Mouse (Mus musculus) stomach, embryonic 15.5 days (tissue): ENCODE data around the gene 4933405L10Rik. TPM values are rescaled to one million over a fixed set of nuclear protein-coding genes. Genes with fewer than 3 reads are reported as not detected.

Experiments used
- ATAC-seq: fragments of 200-750 bp; cut with Nextera tagmentation; 2 replicates; pipeline ENCODE4 v1.8.0; 2017; ENCODE audit warnings: low read depth, moderate number of reproducible peaks, moderate TSS enrichment; ENCODE audit not compliant: insufficient read depth, low FRiP score
- H3K27ac ChIP-seq: fragments of 300-500 bp; sonication (generic); 2 replicates; pipeline ENCODE4 v1.5.1; 2015; ENCODE audit warnings: mild to moderate bottlenecking, inconsistent platforms
- H3K27me3 ChIP-seq: fragments of 300-500 bp; sonication (generic); replicated peaks from 2 replicates; pipeline ENCODE4 v1.6.1; 2015; ENCODE audit warnings: inconsistent platforms
- H3K36me3 ChIP-seq: fragments of 300-500 bp; sonication (generic); 2 replicates; pipeline ENCODE4 v1.6.1; 2015; ENCODE audit warnings: inconsistent platforms
- H3K4me1 ChIP-seq: fragments of 300-500 bp; sonication (generic); 2 replicates; pipeline ENCODE4 v1.6.1; 2015; ENCODE audit warnings: inconsistent platforms
- H3K4me2 ChIP-seq: fragments of 300-500 bp; sonication (generic); 2 replicates; pipeline ENCODE4 v1.6.1; 2015; ENCODE audit warnings: mild to moderate bottlenecking, inconsistent platforms
- H3K4me3 ChIP-seq: fragments of 300-500 bp; sonication (generic); replicated peaks from 2 replicates; pipeline ENCODE4 v1.5.1; 2015; ENCODE audit warnings: inconsistent platforms
- H3K9ac ChIP-seq: fragments of 300-500 bp; sonication (generic); 2 replicates; pipeline ENCODE4 v1.6.1; 2015; ENCODE audit warnings: inconsistent platforms
- H3K9me3 ChIP-seq: fragments of 300-500 bp; sonication (generic); 2 replicates; pipeline ENCODE4 v1.6.1; 2016; ENCODE audit warnings: inconsistent platforms
- WGBS: fragments of 180-500 bp; shearing (Covaris S2); methylation state at CpG from one replicate; pipeline ENCODE4 v1.1.7; 2015; 5-methylcytosine and 5-hydroxymethylcytosine counted together
- polyA plus RNA-seq: library from polyadenylated mRNA; unstranded; fragments of >200 nt; fragmentation: Nextera tagmentation; extraction: Ambion mirVana; gene quantifications from 2 replicates; pipeline ENCODE4 v1.2.1, GENCODE M21; 2015

Gene 4933405L10Rik
- polyA plus RNA-seq, 1 experiment from 2014 or later: 0.19 TPM

DNA sequence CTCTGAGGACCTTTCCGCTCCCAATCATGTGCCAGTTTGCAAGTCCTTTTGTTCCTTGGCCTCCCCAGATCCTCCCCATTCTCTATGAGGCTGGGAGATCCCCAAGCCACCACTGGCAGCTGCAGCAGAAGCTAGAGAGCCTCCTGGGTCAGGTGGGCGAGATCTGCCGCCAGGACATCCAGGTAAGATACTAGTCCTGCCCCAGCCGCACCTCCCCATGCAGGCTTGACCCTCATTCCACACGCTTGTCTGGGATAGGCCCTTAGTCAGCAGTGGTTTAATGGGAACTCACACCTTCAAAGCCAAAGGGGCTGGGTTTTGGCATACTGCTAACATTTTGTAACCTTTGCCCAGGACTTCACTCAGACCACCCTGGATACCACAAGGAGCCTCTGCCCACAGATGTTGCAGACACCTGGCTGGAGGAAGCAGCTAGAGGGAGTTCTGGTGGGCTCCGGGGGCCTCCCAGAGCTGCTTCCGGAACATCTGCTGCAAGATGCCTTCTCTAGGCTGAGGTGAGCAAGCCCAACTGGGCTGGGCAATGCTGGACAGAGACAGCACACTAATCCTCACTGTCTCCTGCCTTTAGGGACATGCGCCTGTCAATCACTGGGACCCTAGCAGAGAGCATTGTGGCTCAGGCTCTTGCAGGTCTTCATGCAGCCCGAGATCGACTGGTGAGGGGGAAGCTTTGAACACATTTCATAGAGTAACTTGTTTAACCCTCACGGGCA, 14.8 kb upstream of the 4933405L10Rik start:
- WGBS: 91% methylated on average over 11 of the region's 11 CpGs
- Histone ChIP-seq H3K4me1 (peaks cover 8% of the 10 kb centered on the region), H3K36me3 (peaks cover 7% of the 10 kb centered on the region; the same call in 1 of the 2 replicates), H3K4me2 (no peak overlapping the region), H3K27me3 (peaks cover 3% of the 10 kb centered on the region; the same call in 1 of the 2 replicates), H3K27ac (no peak overlapping the region), H3K4me3 (no peak overlapping the region), H3K9ac (no peak overlapping the region), H3K9me3 (no peaks in the 10 kb centered on the region)
- ATAC-seq: no peak

DNA sequence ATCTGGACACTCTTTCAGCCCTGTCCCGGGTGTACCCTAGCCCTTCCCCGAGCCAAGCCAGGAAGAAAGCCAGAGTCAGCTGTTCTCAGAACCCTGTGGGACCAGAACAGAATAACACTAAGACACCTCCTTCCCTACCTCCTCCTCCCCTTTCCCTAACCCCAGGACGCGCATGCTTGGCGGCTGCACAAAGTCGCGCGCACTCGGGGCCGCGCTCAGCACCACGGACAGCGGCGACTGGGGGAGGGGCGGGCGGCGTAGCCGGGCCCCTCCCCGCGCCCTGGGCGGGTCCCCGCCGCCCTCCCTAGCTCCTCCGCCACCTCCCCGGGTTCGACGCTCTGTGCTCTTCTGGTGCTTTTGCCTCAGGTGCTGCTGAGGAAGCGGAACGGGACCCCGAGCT, 13.8 kb upstream of the 4933405L10Rik start:
- WGBS: 2% methylated on average over 26 of the region's 30 CpGs
- peaks cover 8% of the 10 kb centered on the region for H3K4me1 ChIP-seq
- no peak overlapping the region for H3K27ac ChIP-seq
- peak overlapping the region; percentile 48 for H3K4me3 ChIP-seq
- peak overlapping the region; percentile 96 for H3K4me2 ChIP-seq
- peak; percentile 28; the same call in 1 of the 2 replicates for ATAC-seq
- peaks cover 3% of the 10 kb centered on the region; the same call in 1 of the 2 replicates for H3K27me3 ChIP-seq
- H3K36me3 ChIP-seq: peaks cover 7% of the 10 kb centered on the region; the same call in 1 of the 2 replicates
- no peaks in the 10 kb centered on the region for H3K9me3 ChIP-seq
- H3K9ac ChIP-seq: 0 out of 2 replicates have a peak overlapping the region, but pooled peaks have one; percentile 29

DNA sequence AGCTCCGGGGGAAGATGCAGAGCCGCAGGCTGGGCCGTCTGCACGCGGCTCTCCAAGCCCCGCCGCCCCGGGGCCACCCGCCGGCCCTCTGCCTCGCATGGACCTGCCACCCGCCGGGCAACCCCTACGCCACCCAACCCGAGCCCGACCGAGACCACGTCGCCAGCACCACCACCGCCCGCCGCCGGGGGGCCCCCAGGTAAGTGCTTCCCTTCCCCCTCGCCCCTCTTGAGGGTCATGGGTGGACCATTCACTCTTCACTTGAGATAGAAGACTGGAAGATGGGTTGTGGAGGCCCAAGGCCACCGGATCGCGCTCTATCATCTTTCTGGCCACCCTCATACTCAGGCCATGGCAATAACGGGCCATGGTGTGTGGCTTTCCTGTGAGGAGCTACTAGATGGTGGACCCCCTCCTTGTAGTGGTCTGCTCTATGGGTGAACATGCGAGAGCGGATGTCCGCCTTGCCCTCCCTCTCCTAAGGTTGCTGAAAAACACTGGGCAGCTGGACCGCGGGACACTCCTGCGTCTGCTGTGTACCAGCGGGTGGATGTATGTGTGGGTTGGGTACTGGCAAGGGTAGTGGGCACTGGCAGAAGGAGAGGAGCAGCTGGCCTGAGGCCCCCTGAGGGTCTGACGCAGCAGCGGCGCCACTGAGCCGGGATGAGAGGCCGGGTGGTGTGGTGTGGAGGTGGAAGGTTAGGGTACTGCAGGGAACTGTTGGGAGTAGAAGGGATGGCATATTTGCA, 13.2 kb upstream of the 4933405L10Rik start:
- Histone ChIP-seq H3K27me3 (peaks cover 3% of the 10 kb centered on the region; the same call in 1 of the 2 replicates), H3K36me3 (peaks cover 7% of the 10 kb centered on the region; the same call in 1 of the 2 replicates)
- 15% methylated on average over 36 of the region's 40 CpGs for WGBS

DNA sequence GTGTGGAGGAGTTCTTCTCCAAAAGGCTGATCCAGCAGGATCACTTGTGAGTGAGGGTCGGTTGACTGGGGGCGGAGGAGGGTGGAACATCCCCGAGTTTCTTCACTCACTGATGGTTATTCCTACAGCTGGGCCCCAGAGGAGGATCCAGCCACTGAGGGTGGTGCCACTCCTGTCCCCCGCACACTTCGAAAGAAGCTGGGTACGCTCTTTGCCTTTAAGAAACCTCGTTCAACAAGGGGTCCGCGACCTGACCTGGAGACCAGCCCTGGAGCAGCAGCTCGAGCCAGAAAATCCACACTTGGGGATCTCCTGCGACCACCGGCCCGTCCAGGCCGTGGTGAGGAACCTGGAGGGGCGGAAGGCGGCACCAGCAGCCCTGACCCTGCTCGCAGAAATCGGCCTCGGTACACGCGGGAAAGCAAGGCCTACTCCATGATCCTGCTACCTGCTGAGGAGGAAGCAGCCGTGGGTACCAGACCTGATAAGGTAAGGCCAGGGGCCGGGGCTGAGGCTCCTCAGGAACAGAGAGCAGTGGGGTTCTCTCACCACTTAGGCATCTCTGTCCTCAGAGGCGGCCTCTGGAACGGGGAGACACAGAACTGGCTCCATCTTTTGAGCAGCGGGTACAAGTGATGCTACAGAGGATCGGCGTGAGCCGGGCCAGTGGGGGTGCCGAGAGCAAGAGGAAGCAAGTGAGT, 12.2 kb upstream of the 4933405L10Rik start:
- Histone ChIP-seq H3K4me2 (no peak overlapping the region), H3K36me3 (peaks cover 7% of the 10 kb centered on the region; the same call in 1 of the 2 replicates), H3K9me3 (no peaks in the 10 kb centered on the region), H3K27me3 (peaks cover 3% of the 10 kb centered on the region; the same call in 1 of the 2 replicates), H3K4me1 (peaks cover 16% of the 10 kb centered on the region), H3K27ac (no peak overlapping the region), H3K9ac (no peak overlapping the region), H3K4me3 (no peak overlapping the region)
- ATAC-seq: no peak
- 75% methylated on average over 30 of the region's 30 CpGs for WGBS

More for the DNA sequence above, 13.2 kb upstream of the 4933405L10Rik start:
- peak overlapping the region; percentile 48 for H3K4me3 ChIP-seq
- no peaks in the 10 kb centered on the region for H3K9me3 ChIP-seq
- peak overlapping the region; percentile 29; the same call in 1 of the 2 replicates for H3K9ac ChIP-seq
- no peak overlapping the region for H3K27ac ChIP-seq
- H3K4me2 ChIP-seq: peak overlapping the region; percentile 96
- peaks cover 8% of the 10 kb centered on the region for H3K4me1 ChIP-seq
- ATAC-seq: peak; percentile 18; the same call in 1 of the 2 replicates

DNA sequence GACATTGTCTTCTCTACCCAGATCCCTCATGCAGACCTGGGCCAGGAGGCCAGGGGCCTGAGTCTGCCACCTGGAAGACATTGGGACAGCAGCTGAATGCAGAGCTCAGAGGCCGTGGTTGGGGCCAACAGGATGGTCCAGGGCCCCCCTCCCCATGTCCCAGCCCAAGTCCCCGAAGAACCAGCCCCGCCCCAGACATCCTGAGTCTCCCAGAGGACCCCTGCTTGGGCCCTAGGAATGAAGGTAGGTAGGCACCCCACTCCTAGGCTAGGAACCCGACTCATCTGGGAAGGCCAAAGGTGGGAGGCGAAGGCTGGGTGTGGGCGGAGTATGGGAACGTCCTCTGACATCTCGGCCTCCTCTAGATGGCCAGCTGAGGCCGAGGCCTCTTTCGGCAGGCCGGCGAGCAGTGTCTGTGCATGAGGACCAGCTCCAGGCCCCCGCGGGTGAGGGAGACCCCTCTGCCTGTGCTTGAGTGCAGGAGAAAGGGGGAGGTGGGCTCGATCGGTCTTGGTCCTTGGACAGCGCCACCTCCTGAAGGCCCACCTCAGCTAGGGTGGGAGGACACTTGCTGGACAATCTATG, 10.2 kb upstream of the 4933405L10Rik start:
- Histone ChIP-seq H3K27me3 (peaks cover 3% of the 10 kb centered on the region; the same call in 1 of the 2 replicates), H3K27ac (no peak overlapping the region), H3K4me3 (no peak overlapping the region), H3K9ac (no peak overlapping the region), H3K4me1 (peaks cover 25% of the 10 kb centered on the region), H3K36me3 (peaks cover 7% of the 10 kb centered on the region; the same call in 1 of the 2 replicates), H3K4me2 (no peak overlapping the region), H3K9me3 (no peaks in the 10 kb centered on the region)
- WGBS: 87% methylated on average over 17 of the region's 17 CpGs
- no peak for ATAC-seq

DNA sequence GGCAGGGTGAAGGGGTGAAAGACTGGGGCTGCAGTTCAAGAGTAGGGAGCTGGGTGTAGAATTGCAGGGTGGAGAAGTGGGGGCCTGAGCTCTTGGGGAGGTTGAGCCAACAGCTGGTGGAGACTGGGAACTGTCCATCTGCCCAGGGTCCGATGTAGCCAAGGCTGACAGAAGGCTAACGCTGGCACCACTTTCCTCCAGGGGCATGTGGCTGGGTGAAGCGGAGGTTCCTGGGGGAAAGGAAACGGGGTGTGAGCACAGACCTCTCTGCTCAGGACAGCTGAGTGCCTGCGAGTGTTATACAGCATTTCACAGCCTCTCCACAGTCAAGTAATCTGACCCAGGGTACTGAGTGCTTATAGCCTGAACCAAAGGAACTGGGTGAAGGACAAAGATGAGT, 8.7 kb upstream of the 4933405L10Rik start:
- Histone ChIP-seq H3K4me1 (peaks cover 25% of the 10 kb centered on the region), H3K4me2 (no peak overlapping the region), H3K36me3 (peaks cover 17% of the 10 kb centered on the region; the same call in 1 of the 2 replicates), H3K4me3 (no peak overlapping the region), H3K9me3 (no peaks in the 10 kb centered on the region), H3K27me3 (peaks cover 3% of the 10 kb centered on the region; the same call in 1 of the 2 replicates), H3K9ac (no peak overlapping the region), H3K27ac (no peak overlapping the region)
- no peak for ATAC-seq
- WGBS: 87% methylated on average over 5 of the region's 5 CpGs

DNA sequence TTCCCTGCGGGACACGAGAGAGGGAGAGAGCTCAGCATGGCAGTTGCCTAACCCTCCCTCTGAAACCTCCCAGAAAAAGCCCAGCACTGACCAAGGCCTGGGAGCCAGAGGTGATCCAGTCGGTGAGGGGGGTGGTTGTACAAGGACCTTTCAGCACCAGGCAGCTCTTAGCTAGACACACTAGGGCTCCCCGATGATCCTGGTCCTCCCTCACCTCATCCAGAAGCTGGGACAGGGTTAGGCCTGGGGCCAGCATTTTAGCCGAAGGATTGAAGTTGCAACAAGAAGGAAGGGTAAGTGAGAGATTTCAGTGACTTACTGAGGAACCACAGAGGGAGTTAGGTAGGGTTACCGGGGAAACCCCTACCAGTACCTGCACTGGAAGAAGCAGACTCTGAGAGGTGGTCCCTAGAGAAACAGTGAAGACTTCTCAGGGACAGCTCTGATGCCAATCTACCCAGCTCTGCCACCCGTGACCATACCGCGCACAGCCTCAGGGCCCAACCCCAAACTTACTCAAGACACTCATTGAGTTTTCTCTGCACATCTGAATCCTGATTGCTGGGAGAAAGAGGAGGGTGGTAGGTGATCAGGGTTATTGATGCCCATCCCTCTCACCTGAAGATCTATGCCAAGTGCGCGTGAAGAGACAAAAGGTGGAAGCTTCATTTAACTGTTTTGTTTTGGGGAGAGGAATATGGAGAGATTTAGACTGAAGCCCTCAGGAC, 7.8 kb upstream of the 4933405L10Rik start:
- H3K4me1 ChIP-seq: peaks cover 18% of the 10 kb centered on the region
- H3K9ac ChIP-seq: peak overlapping the region; percentile 65; the same call in 1 of the 2 replicates
- H3K27ac ChIP-seq: no peak overlapping the region
- H3K4me3 ChIP-seq: peak overlapping the region; percentile 80
- WGBS: 89% methylated on average over 11 of the region's 11 CpGs
- H3K36me3 ChIP-seq: peaks cover 17% of the 10 kb centered on the region; the same call in 1 of the 2 replicates
- H3K4me2 ChIP-seq: peak overlapping the region; percentile 93
- H3K9me3 ChIP-seq: no peaks in the 10 kb centered on the region
- no peak for ATAC-seq
- no peaks in the 10 kb centered on the region for H3K27me3 ChIP-seq

DNA sequence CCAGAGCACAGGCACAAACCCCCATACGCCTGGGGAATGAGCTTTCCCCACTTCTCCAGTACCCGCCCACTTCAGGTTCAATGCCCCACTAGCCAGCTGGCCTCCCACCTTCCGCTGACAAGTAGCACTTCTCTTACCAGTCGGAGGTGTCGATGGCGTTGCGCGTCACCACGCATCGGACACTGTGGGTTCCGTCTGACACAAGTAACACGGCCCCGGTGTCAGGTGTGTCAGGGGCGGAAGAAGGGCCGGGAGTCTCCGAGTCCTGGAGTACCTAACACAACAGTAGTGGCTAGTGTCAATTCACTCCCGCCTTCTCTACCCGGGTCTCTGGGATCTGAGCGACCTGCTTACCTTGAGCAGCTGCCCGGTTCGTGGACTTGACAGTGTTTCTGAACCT, 6.9 kb upstream of the 4933405L10Rik start:
- 0% methylated on average over 21 of the region's 21 CpGs for WGBS
- Histone ChIP-seq H3K4me3 (peak overlapping the region; percentile 80), H3K9me3 (no peaks in the 10 kb centered on the region), H3K4me2 (peak overlapping the region; percentile 93), H3K4me1 (peaks cover 18% of the 10 kb centered on the region), H3K27ac (peak overlapping the region; percentile 96), H3K9ac (peak overlapping the region; percentile 65), H3K36me3 (peaks cover 17% of the 10 kb centered on the region; the same call in 1 of the 2 replicates), H3K27me3 (no peaks in the 10 kb centered on the region)
- ATAC-seq: peak; percentile 57

DNA sequence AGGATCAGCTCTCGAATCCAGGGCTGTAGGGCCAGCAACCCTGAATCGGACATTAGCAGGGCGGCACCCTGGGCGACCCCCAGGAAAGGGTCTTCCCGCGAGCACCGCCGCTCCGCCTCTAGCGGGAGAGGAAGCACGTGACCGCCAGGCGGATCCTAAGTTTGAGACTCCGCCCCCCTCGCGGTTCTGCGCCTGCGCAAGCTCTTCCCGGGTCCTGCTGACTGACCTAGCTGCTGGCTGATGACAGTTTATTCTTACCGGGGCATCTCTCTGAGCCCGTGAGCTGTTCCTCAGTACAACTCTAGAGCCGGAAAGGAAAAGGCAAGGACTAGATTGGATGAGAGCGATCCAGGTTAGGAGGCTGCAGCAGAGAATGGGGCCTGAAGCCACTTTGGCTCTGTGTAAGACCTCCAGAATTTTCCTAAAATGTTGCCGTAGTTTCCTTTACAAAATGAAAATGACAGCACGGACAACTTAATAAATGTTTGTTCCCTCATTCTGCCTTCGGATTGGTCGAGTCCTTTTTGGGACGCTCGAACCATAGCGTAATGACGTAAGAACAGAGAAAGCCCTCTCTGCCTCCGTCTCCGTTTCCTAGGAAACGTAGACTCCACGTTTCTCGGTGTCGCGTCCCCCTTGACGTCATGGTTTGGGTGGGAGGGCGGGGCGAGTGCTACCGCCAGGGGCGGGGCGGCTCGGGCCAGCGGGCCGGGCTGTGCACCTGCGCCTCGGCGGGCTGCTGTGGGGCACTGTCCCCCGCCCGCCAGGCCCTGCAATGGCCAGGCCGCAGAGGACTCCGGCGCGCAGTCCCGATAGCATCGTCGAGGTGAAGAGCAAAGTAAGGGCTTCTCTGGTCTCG, 6.3 kb upstream of the 4933405L10Rik start, which contains the start of the genes Acd and Pard6a:
TSS of gene Acd (minus strand) at position 137 of the 859 bp plus-strand sequence.
TSS of gene Pard6a (plus strand) at position 183 of the 859 bp plus-strand sequence.
- peak; percentile 80 for ATAC-seq
- WGBS: under 1% methylated on average over 60 of the region's 60 CpGs
- Histone ChIP-seq H3K36me3 (peaks cover 17% of the 10 kb centered on the region; the same call in 1 of the 2 replicates), H3K4me2 (peak within 1 kb of the TSS; percentile 93), H3K27me3 (no peaks in the 10 kb centered on the region), H3K27ac (peak within 1 kb of the TSS; percentile 96), H3K9ac (peak within 1 kb of the TSS; percentile 65), H3K9me3 (no peaks in the 10 kb centered on the region), H3K4me1 (peaks cover 18% of the 10 kb centered on the region), H3K4me3 (peak within 1 kb of the TSS; percentile 80)

DNA sequence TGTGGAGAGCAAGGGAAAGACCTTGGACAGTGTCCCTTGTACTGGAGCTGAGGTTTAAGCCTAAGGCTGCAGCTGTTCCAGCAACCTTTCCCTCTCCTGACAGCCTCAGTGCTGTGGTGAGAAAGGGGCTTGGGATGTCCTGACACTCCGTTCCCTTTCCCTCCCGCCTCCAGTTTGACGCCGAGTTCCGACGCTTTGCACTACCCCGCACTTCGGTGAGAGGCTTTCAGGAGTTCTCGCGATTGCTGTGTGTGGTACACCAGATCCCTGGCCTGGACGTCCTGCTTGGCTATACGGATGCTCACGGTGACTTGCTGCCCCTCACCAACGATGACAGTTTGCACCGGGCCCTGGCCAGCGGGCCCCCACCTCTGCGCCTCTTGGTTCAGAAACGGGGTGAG, 5.5 kb upstream of the 4933405L10Rik start:
- peak overlapping the region; percentile 80 for H3K4me3 ChIP-seq
- H3K4me1 ChIP-seq: peaks cover 20% of the 10 kb centered on the region
- H3K27me3 ChIP-seq: no peaks in the 10 kb centered on the region
- H3K36me3 ChIP-seq: peaks cover 14% of the 10 kb centered on the region; the same call in 1 of the 2 replicates
- no peak for ATAC-seq
- 39% methylated on average over 18 of the region's 18 CpGs for WGBS
- peak overlapping the region; percentile 96; the same call in 1 of the 2 replicates for H3K27ac ChIP-seq
- no peaks in the 10 kb centered on the region for H3K9me3 ChIP-seq
- H3K9ac ChIP-seq: peak overlapping the region; percentile 5
- peak overlapping the region; percentile 93 for H3K4me2 ChIP-seq
